Mouse (Mus musculus): ENCODE data around the gene Atf3.
A peak's percentile ranks its signal among the peaks of the same experiment; 100 is the strongest.

- TF ChIP-seq POLR2A (IDR thresholded peaks at IDR 0.05; ENCODE audit: extremely low read depth, insufficient read depth, low read length) (no peak), CTCF (IDR thresholded peaks at IDR 0.05; ENCODE audit: low read depth, low read length) (peak; percentile 39)
These were observed 36.6 kb upstream of the Atf3 start for GRCm38 (mm10) chr1:191254448-191254847.
